Mouse (Mus musculus): Measurements from ENCODE around the gene Vti1a.

Vti1a gene

GRCm38 (mm10) chr19:55626483-55626882 lies 310.4 kb downstream of the Vti1a start:
- DNase-seq (ENCODE audit: low read depth), result no peak

DNA sequence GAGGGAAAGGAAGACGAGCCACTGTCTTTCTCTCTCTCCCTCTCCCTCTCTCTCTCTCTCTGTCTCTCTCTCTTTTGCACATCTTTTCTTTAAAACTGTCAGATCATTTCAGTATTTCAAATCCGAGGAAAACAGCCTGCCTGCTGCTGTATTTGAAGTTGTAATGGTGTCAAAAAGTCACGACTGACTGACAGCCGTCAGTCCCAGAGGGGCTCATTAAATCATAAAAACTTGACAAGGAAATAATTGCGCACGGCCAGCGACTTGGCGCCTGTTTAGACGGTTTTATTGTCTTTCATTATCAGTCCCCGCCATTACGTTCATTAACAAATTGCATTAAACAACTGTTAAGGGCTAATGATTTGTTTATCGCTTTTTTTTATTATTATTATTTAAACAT lies 310.9 kb downstream of the Vti1a start:
- no peak for DNase-seq (ENCODE audit: low read depth)

- no peak for DNase-seq (ENCODE audit: low read depth)
These were observed 319.4 kb downstream of the Vti1a start for GRCm38 (mm10) chr19:55635488-55635887.

DNA sequence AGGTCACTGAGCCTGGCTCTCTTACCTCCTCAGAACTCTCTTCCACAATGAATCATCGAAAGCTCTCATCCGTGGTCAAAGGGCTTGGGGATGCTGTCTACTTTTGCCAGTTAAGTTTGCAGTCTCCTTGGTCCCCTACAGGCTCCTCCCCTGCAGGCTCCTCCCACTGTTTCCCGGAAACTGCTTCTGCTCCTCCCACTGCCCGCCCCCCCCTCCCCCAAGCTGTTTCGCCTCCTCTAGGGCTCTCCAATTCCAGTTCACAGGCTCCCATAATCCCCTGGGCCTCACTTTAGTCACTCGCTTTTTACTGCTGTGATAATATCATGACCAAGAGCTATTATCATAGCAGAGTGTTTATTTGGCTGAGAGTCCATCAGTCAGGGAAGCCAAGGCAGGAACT lies 324.2 kb downstream of the Vti1a start:
- DNase-seq (ENCODE audit: low read depth), result peak; percentile 7

DNA sequence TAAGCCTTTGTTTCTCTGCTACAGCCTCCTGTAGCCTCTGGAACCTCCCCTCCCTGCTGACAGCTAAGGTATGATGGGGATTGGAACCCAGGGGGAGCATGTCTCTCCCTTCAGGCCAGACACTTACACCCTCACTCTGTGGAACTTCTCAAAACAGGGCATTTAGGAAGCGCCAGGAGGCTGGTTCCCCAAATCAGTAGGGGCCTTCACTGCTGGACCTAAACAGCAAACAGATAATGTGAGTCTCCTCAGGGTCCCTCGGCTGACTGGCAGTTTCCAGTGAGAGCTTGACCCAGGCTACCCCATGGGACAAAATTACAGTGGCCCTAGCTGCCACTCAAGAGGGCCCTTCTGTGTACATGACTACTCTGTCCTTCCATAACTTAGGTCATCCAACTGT lies 325.8 kb downstream of the Vti1a start:
- DNase-seq (ENCODE audit: low read depth), result no peak

DNA sequence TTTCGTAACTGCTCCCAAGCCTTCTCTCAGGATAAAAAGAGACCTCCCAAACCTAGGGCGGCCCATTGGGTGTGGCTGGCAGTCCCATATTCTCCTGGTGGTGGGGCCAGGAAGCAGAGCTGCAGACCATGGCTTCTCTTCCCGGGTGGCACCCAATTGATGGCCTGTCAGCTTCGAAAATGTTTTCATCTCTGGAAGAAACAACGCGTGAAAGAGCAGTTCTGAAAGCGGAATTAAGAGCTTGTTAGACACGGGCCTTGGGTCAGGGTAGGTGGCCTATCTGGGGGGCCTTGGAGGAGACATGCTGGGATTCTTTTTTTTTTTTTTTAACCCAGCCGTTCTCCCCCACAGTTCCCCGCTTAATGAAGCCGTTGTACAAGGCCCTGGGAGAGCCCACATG lies 326.3 kb downstream of the Vti1a start:
- DNase-seq (ENCODE audit: low read depth), result no peak

- DNase-seq (ENCODE audit: low read depth), result peak; percentile 63
These were observed 327.3 kb downstream of the Vti1a start for GRCm38 (mm10) chr19:55643288-55643901.

DNA sequence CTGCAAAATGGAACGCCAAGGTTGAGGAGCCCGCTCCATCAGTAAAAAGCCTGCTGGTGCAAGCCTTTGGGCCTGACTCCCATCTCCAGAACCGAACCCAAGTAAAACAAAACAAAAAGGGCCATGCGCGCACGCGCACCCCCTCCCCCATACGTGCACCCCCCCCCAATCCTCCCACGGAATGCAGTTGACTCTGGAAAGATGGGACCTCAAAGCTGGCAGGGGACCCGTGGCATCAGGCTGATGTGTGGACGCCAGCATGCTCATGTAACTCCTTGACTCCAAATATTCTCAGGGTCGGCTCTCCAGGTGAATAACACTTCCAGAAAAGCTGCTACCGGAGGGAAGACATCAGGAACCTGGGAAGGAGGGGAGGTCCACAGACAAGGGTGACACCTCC lies 327.8 kb downstream of the Vti1a start:
- DNase-seq (ENCODE audit: low read depth), result no peak

DNA sequence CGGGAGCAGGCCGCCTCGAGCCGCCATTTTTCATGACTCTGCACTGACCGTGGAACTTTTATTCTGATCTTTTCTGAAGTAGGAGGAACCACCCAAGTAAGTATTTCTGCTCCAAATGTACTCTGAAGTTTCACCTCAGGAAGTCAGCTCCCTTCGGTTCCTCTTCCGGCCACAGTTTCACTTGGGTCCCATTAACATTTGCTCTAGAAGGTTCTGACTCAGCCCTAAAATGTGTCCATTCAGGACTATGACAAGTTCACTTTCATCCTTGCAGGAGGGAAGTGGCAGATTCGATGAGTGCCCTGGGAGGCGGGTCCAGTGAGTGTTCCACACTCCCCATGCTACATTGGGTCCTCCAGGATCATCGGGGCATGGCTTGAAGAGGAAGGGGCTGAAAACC lies 333.3 kb downstream of the Vti1a start:
- no peak for DNase-seq (ENCODE audit: low read depth)

- DNase-seq (ENCODE audit: low read depth), result no peak
These were observed 334.9 kb downstream of the Vti1a start for GRCm38 (mm10) chr19:55651017-55651416.

- DNase-seq (ENCODE audit: low read depth), result no peak
These were observed 336.7 kb downstream of the Vti1a start for GRCm38 (mm10) chr19:55652693-55653265.

DNA sequence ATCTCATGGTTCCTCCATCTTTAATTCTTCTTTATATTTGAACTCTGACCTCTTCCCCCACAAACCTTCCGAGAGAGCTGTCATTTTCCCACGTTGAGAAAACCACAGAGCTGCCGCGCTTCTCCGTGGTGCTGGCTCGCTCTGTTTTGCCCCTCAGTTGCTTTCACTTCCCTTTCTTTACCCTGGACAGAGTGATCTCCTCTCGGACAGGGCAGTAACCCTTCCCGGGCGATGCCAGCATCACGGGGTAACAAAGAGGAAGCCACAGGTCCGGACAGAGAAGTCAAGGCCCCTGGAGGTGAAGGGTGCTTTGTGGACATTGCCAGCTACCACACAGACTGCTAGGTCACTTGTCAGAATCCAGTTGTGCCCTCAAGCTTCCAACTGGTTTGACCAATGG lies 344.1 kb downstream of the Vti1a start:
- DNase-seq (ENCODE audit: low read depth), result no peak

DNA sequence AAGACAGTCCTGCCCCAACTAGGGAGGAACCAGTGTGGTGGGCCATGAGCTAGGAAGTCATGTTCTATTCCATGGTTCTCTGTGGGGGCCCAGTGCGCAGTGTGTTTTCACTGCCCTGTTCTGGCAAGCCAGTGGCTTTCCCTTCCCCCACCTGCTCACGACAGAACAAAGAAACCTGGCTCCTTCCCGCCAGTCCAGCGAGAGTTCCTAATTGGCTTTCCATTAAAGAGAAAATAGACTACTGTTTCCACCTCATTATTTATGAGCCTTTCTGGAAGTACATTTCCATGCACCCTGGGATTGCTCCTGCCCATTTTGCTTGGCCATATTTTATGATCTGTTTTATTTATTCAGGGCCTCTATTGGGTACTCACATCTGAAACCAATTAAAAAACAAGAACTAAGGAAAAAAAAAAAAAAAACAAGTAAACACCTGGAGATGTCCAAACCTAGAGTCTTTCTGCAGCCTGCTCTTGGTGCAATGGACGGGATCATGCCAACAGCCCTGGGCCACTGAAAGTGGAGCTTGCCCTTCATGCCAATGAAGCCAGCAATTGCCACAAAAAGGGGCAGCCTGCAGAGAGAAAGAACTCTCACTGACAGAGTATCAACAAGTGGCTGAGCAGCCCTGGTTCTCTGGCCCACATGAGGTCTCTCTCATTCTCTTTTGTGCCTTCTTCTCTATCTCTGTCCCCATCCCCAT lies 346.6 kb downstream of the Vti1a start:
- DNase-seq (ENCODE audit: low read depth), result no peak

DNA sequence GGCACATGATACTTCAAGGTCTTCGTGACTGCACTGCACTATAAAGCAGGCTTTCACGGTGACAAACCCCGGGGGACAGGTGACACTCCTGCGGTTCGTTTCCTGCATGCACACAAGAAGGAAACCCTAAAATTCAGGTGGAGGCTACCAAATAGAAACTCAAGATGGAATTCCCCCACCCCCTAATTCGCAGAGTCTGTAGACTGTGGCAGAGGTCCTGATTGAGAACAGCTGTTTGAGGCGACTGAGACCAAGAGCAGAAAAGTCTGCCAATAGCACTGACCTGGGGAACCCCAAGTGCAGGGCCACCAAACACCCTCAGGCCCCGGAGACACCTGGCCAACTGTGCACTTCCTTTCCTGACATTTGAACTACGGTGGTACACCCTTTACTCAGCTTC lies 351.7 kb downstream of the Vti1a start:
- peak; percentile 25 for DNase-seq (ENCODE audit: low read depth)

DNA sequence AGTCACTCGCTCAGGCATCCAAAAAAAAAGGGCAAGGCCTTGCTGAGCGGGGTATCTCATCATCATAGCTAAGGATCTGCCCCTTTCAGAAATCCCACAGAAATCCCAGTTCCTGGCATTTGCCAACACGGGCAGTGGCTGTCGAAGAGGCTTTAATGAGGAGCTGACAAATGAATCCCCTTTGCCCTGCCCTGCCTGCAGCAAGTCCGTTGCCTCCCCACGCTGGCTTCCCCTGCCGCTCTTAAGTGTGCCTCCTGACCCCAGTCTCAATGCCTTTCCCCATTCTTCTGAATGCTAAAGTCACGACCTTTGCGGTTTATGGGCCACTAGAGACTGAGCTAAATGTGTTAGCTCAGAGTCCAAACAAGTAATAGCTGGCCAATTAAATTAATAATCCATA lies 352.8 kb downstream of the Vti1a start:
- no peak for DNase-seq (ENCODE audit: low read depth)
